ENCODE assay signal across 20 mouse cellular contexts in genomic region chr12:50765156-50765940, GRCm38 (mm10).
A peak's percentile ranks its signal among the peaks of the same experiment; 100 is the strongest.
DNase-seq lines count a peak whose midpoint lies in the region; ATAC-seq and TF ChIP-seq lines count a peak whose summit lies in the region.
"Had no signal": no experiment of that assay in that cellular context is flagged by ENCODE, and none has a peak within 500 bp of the region (broad histone marks: within the 10 kb centered on the region; RNA-seq: fewer than 3 reads in every experiment).

No protein-coding gene starts in this region.

- H3K27ac ChIP-seq in forebrain, postnatal 0 days (ENCODE audit: low read depth, low read length) = no peak overlapping the region
- H3K27ac ChIP-seq in forebrain, embryonic 11.5 days (ENCODE audit: low read depth, low read length) = no peak overlapping the region
- H3K27ac ChIP-seq in limb, embryonic 13.5 days = no peak overlapping the region
- H3K27ac ChIP-seq in limb, embryonic 10.5 days = no peak overlapping the region
- H3K27ac ChIP-seq in stomach, postnatal 0 days (replicated peaks) = no peak overlapping the region
- H3K27ac ChIP-seq: heart, embryonic 15.5 days; hindbrain, embryonic 10.5 days; limb, embryonic 12.5 days; liver, embryonic 15.5 days had no signal

- H3K9me3 ChIP-seq in forebrain, postnatal 0 days (ENCODE audit: low read length) = no peaks in the 10 kb centered on the region
- no peaks in the 10 kb centered on the region for H3K9me3 ChIP-seq in forebrain, embryonic 11.5 days (ENCODE audit: control insufficient read depth, low read length)
- H3K9me3 ChIP-seq in limb, embryonic 13.5 days = no peaks in the 10 kb centered on the region
- H3K9me3 ChIP-seq in limb, embryonic 10.5 days (replicated peaks) = no peaks in the 10 kb centered on the region
- no peaks in the 10 kb centered on the region for H3K9me3 ChIP-seq in stomach, postnatal 0 days (ENCODE audit: control insufficient read depth, low read length)
- H3K9me3 ChIP-seq: heart, embryonic 15.5 days; hindbrain, embryonic 10.5 days; limb, embryonic 12.5 days; liver, embryonic 15.5 days had no signal

- no peak overlapping the region for H3K9ac ChIP-seq in forebrain, postnatal 0 days
- no peak overlapping the region for H3K9ac ChIP-seq in forebrain, embryonic 11.5 days (ENCODE audit: low read length)
- H3K9ac ChIP-seq in limb, embryonic 13.5 days = no peak overlapping the region
- no peak overlapping the region for H3K9ac ChIP-seq in stomach, postnatal 0 days (ENCODE audit: low read length)
- H3K9ac ChIP-seq: heart, embryonic 15.5 days; limb, embryonic 12.5 days; liver, embryonic 15.5 days had no signal

- TF ChIP-seq EP300 in stomach, postnatal 0 days (optimal IDR thresholded peaks at IDR 0.05) = no peak

- ATAC-seq in forebrain, postnatal 0 days = peak; percentile 16; the same call in 1 of the 2 replicates
- no peak for ATAC-seq in forebrain, embryonic 11.5 days (replicated peaks; ENCODE audit: low FRiP score)
- peak; percentile 54; the same call in 1 of the 2 replicates for ATAC-seq in limb, embryonic 13.5 days (ENCODE audit: low FRiP score, low read depth)
- no peak for ATAC-seq in stomach, postnatal 0 days (ENCODE audit: low FRiP score, low TSS enrichment)
- ATAC-seq in megakaryocyte-erythroid progenitor cell, adult 5-6 weeks (replicated peaks; ENCODE audit: low FRiP score, low TSS enrichment, poor library complexity, severe bottlenecking) = no peak
- ATAC-seq: lung, postnatal 0 days; Patski had no signal

- no peak overlapping the region for H3K4me2 ChIP-seq in forebrain, postnatal 0 days (ENCODE audit: low read depth)
- H3K4me2 ChIP-seq in forebrain, embryonic 11.5 days (ENCODE audit: low read depth, low read length, severe bottlenecking) = no peak overlapping the region
- no peak overlapping the region for H3K4me2 ChIP-seq in limb, embryonic 13.5 days (replicated peaks)
- H3K4me2 ChIP-seq in stomach, postnatal 0 days (replicated peaks; ENCODE audit: low read depth) = no peak overlapping the region
- H3K4me2 ChIP-seq: heart, embryonic 15.5 days; limb, embryonic 12.5 days; liver, embryonic 15.5 days had no signal

- no peaks in the 10 kb centered on the region for H3K27me3 ChIP-seq in forebrain, postnatal 0 days (ENCODE audit: insufficient read depth, low read length)
- H3K27me3 ChIP-seq in forebrain, embryonic 11.5 days (ENCODE audit: control insufficient read depth, insufficient read depth, low read length) = no peaks in the 10 kb centered on the region
- H3K27me3 ChIP-seq in limb, embryonic 13.5 days = no peaks in the 10 kb centered on the region
- H3K27me3 ChIP-seq in limb, embryonic 10.5 days (ENCODE audit: low read depth, poor library complexity, severe bottlenecking) = no peaks in the 10 kb centered on the region
- H3K27me3 ChIP-seq in stomach, postnatal 0 days (ENCODE audit: control insufficient read depth, insufficient read depth, low read length) = no peaks in the 10 kb centered on the region
- H3K27me3 ChIP-seq: heart, embryonic 15.5 days; limb, embryonic 12.5 days; liver, embryonic 15.5 days; Patski had no signal

- TF ChIP-seq CTCF in forebrain, postnatal 0 days (IDR thresholded peaks at IDR 0.05; ENCODE audit: low read depth) = no peak
- TF ChIP-seq CTCF in stomach, postnatal 0 days (IDR thresholded peaks at IDR 0.05; ENCODE audit: low read depth) = no peak

- H3K36me3 ChIP-seq in forebrain, postnatal 0 days (ENCODE audit: insufficient read depth) = no peaks in the 10 kb centered on the region
- no peaks in the 10 kb centered on the region for H3K36me3 ChIP-seq in forebrain, embryonic 11.5 days (ENCODE audit: control insufficient read depth, insufficient read depth, low read length)
- H3K36me3 ChIP-seq in limb, embryonic 13.5 days = no peaks in the 10 kb centered on the region
- H3K36me3 ChIP-seq in limb, embryonic 10.5 days = no peaks in the 10 kb centered on the region
- H3K36me3 ChIP-seq in stomach, postnatal 0 days (ENCODE audit: control insufficient read depth, insufficient read depth, low read length) = no peaks in the 10 kb centered on the region
- H3K36me3 ChIP-seq: heart, embryonic 15.5 days; hindbrain, embryonic 10.5 days; limb, embryonic 12.5 days; liver, embryonic 15.5 days had no signal

- WGBS in forebrain, postnatal 0 days = 37% methylated on average over 8 of the region's 8 CpGs
- 74% methylated on average over 8 of the region's 8 CpGs for WGBS in forebrain, embryonic 11.5 days
- WGBS in limb, embryonic 13.5 days = 41% methylated on average over 8 of the region's 8 CpGs
- 76% methylated on average over 8 of the region's 8 CpGs for WGBS in limb, embryonic 10.5 days
- WGBS in stomach, postnatal 0 days = 51% methylated on average over 8 of the region's 8 CpGs

- peak; percentile 18 for DNase-seq in forebrain, postnatal 0 days
- DNase-seq in forebrain, embryonic 11.5 days (ENCODE audit: low spot score) = no peak
- DNase-seq in limb, embryonic 10.5 days (ENCODE audit: low spot score) = no peak
- DNase-seq in brain, adult 2 months (ENCODE audit: low read depth, low spot score) = peak; percentile 68
- DNase-seq in forelimb bud, embryonic 11.5 days (ENCODE audit: low read depth, low spot score) = peak; percentile 8
- DNase-seq in stomach, postnatal 0 days (ENCODE audit: low spot score) = no peak
- DNase-seq: adrenal gland, postnatal 25 days; cerebellum, adult 8-10 months; kidney, adult 8-10 months; kidney, postnatal 36 days; layer of hippocampus, postnatal 36 days; thymus, postnatal 4 days had no signal

- no peak overlapping the region for H3K4me3 ChIP-seq in forebrain, postnatal 0 days (ENCODE audit: low read depth, low read length)
- H3K4me3 ChIP-seq in forebrain, embryonic 11.5 days (ENCODE audit: low read depth, low read length) = no peak overlapping the region
- H3K4me3 ChIP-seq in limb, embryonic 13.5 days = no peak overlapping the region
- H3K4me3 ChIP-seq in limb, embryonic 10.5 days = no peak overlapping the region
- no peak overlapping the region for H3K4me3 ChIP-seq in stomach, postnatal 0 days (ENCODE audit: low read depth, low read length)
- H3K4me3 ChIP-seq: heart, embryonic 15.5 days; hindbrain, embryonic 10.5 days; limb, embryonic 12.5 days; liver, embryonic 15.5 days had no signal

- H3K4me1 ChIP-seq in forebrain, postnatal 0 days (ENCODE audit: insufficient read depth) = no peaks in the 10 kb centered on the region
- no peaks in the 10 kb centered on the region for H3K4me1 ChIP-seq in forebrain, embryonic 11.5 days (replicated peaks; ENCODE audit: control insufficient read depth, insufficient read depth, low read length)
- H3K4me1 ChIP-seq in limb, embryonic 13.5 days = no peaks in the 10 kb centered on the region
- peaks cover 4% of the 10 kb centered on the region; the same call in 1 of the 2 replicates for H3K4me1 ChIP-seq in limb, embryonic 10.5 days
- H3K4me1 ChIP-seq in stomach, postnatal 0 days (replicated peaks; ENCODE audit: control insufficient read depth, insufficient read depth) = no peaks in the 10 kb centered on the region
- H3K4me1 ChIP-seq: heart, embryonic 15.5 days; hindbrain, embryonic 10.5 days; limb, embryonic 12.5 days; liver, embryonic 15.5 days had no signal

Comparison
In these comparisons a context has a peak if more than half of its experiments do, and no peak if none do; other contexts are left out.
1. ATAC-seq: peak in forebrain, postnatal 0 days (single experiment) and limb, embryonic 13.5 days (single experiment); none in forebrain, embryonic 11.5 days (single experiment), stomach, postnatal 0 days (single experiment) and megakaryocyte-erythroid progenitor cell, adult 5-6 weeks (single experiment).
2. DNase-seq: peak in forebrain, postnatal 0 days (single experiment), brain, adult 2 months (single experiment) and forelimb bud, embryonic 11.5 days (single experiment); none in forebrain, embryonic 11.5 days (single experiment), limb, embryonic 10.5 days (single experiment) and stomach, postnatal 0 days (single experiment).